Mouse (Mus musculus) forebrain, embryonic 10.5 days (tissue): ENCODE results near the gene Ninl. TPM values are rescaled to one million over a fixed set of nuclear protein-coding genes. Genes with fewer than 3 reads are reported as not detected.
A peak's percentile ranks its signal among the peaks of the same experiment; 100 is the strongest.

Source experiments
- DNase-seq: peaks from one replicate; pipeline ENCODE4 v3.0.0-alpha.2; 2017; ENCODE audit warnings: low spot score; ENCODE audit errors: extremely low spot score
- H3K27ac ChIP-seq: fragments of 300-500 bp; sonication (generic); 2 replicates; pipeline ENCODE4 v1.5.1; 2016; ENCODE audit warnings: mild to moderate bottlenecking
- H3K27me3 ChIP-seq: fragments of 300-500 bp; sonication (generic); 2 replicates; pipeline ENCODE4 v1.6.1; 2016; ENCODE audit warnings: mild to moderate bottlenecking; ENCODE audit not compliant: poor library complexity, severe bottlenecking
- H3K36me3 ChIP-seq: fragments of 300-500 bp; sonication (generic); replicated peaks from 2 replicates; pipeline ENCODE4 v1.6.1; 2016; ENCODE audit warnings: mild to moderate bottlenecking, moderate library complexity
- H3K4me1 ChIP-seq: fragments of 300-500 bp; sonication (generic); 2 replicates; pipeline ENCODE4 v1.6.1; 2016
- H3K4me3 ChIP-seq: fragments of 300-500 bp; sonication (generic); 2 replicates; pipeline ENCODE4 v1.5.1; 2016; ENCODE audit warnings: mild to moderate bottlenecking, moderate library complexity
- H3K9me3 ChIP-seq: fragments of 300-500 bp; sonication (generic); 2 replicates; pipeline ENCODE4 v1.6.1; 2016; ENCODE audit warnings: mild to moderate bottlenecking, moderate library complexity
- WGBS: fragments of 180-500 bp; shearing (Covaris S2); methylation state at CpG from one replicate; pipeline ENCODE4 v1.1.7; 2016; 5-methylcytosine and 5-hydroxymethylcytosine counted together
- polyA plus RNA-seq: library from polyadenylated mRNA; unstranded; fragments of >200 nt; fragmentation: Nextera tagmentation; extraction: Ambion mirVana; gene quantifications from 2 replicates; pipeline ENCODE4 v1.2.1, GENCODE M21; 2016

Ninl gene
- polyA plus RNA-seq, 1 experiment from 2014 or later, result 28.5 TPM

DNA sequence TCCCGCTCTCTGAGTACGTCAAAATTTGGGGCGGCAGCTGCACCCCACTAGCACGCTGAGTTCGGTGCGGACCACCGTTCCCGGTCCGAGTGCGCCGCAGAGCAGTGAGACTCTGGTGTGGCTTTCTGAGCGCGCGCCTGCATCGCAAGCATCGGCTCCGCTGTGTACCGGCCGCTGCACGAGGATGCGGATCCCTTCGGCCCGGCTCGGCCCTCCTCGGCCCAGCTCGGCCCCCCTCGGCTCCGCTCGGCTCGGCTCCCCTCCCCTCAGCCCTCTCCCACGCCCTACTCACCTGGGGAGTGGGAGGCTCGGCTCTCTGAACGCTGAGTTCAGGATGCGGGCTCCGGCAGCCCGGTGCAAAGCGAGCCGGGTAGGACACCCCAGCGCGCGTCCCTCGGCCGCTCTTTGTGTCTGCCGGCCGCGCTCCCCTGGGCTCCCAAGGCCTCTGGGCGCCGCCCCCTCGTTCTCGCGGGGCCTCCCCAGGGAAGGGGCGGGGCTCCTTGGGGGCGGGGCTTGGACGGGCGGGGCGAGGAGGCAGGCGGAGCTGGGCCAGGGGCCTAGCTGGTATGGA lies 30.2 kb downstream of the Ninl start:
- H3K27me3 ChIP-seq, result no peaks in the 10 kb centered on the region
- peaks cover 33% of the 10 kb centered on the region for H3K4me1 ChIP-seq
- H3K36me3 ChIP-seq, result no peaks in the 10 kb centered on the region
- peak overlapping the region; percentile 74 for H3K4me3 ChIP-seq
- under 1% methylated on average over 57 of the region's 57 CpGs for WGBS
- H3K9me3 ChIP-seq, result no peaks in the 10 kb centered on the region
- peak; percentile 85 for DNase-seq
- peak overlapping the region; percentile 94 for H3K27ac ChIP-seq

- Histone ChIP-seq H3K9me3 (no peaks in the 10 kb centered on the region), H3K27ac (peak overlapping the region; percentile 94)
- under 1% methylated on average over 21 of the region's 21 CpGs for WGBS
These were observed 30.7 kb downstream of the Ninl start for GRCm38 (mm10) chr2:151008517-151008932.

DNA sequence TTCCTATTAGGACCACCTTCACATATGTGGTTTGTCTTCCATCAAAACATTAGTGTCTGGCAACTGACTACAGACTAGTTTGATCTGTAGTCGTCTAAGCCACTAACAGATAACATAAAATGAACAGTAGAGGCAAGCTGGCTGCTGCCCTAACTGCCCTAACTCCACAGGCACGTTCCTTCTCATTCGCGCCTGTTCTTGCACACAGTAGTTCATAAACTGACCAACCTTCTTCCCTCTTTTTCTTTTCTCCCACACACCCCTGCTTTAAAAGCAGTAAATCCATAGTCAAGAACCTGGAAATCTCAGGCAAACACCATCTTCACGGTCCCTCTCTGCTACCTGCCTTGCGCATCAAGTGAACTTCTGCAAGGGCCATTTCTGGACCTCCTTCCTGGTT lies 31.2 kb downstream of the Ninl start:
- WGBS, result 54% methylated on average over 6 of the region's 6 CpGs
- Histone ChIP-seq H3K4me3 (peak overlapping the region; percentile 74), H3K9me3 (no peaks in the 10 kb centered on the region), H3K27me3 (no peaks in the 10 kb centered on the region), H3K36me3 (no peaks in the 10 kb centered on the region), H3K4me1 (peaks cover 33% of the 10 kb centered on the region), H3K27ac (peak overlapping the region; percentile 94)
- DNase-seq, result no peak

More at GRCm38 (mm10) chr2:151008517-151008932, 30.7 kb downstream of the Ninl start:
- Histone ChIP-seq H3K4me3 (peak overlapping the region; percentile 74), H3K27me3 (no peaks in the 10 kb centered on the region), H3K36me3 (no peaks in the 10 kb centered on the region), H3K4me1 (peaks cover 33% of the 10 kb centered on the region)
- no peak for DNase-seq

DNA sequence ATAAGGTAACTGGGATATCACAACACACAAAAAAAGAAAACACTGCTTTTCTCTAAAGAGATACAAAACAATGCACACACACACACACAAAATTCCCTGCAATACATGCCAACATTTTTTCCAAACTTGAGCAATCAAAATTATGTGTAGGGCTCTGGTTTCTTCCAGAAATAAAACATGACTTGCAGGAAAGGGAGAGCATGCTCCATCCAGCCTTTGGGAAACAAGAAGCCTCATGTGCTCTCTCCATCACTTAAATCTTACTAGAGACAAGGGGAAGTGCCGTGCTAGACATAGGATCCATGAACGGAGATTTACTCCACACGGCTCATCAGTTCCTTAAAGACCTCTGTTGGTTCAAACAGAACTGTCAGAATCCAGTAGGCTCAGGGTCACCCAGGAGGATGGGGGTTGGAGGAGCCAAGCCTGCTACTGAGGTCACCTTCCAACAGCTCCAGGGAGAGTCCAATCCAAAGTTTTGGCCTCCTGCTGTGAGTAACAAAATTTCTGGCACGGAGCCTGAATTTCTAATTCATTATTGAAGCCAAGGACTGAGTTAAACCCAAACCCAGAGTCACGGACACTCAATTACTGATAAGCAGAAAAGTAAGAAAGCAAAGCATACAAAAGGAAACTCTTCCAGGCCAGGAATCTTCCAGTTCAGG lies 32.8 kb downstream of the Ninl start:
- Histone ChIP-seq H3K4me1 (peaks cover 33% of the 10 kb centered on the region), H3K36me3 (no peaks in the 10 kb centered on the region), H3K4me3 (no peak overlapping the region), H3K27ac (no peak overlapping the region), H3K9me3 (no peaks in the 10 kb centered on the region), H3K27me3 (no peaks in the 10 kb centered on the region)
- 82% methylated on average over 5 of the region's 5 CpGs for WGBS
- no peak for DNase-seq

DNA sequence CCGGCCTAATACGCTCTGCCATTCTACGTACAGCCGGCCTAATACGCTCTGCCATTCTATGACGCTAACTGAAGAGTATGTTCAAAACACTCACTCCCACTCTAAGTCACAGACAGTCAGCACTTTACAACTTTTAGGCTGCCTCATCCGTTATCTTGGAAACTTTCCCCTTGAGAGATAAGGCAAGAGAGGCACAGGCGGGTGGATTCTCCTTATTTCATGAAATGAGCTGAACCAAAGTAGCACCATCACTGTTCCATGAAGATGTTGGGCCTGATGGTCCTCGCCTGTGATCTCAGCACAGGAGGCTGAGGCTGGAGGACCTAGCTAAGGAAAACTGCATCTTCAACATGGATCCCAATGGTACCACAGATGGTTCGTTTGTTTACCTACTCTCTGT lies 34.8 kb downstream of the Ninl start:
- Histone ChIP-seq H3K27ac (no peak overlapping the region), H3K36me3 (no peaks in the 10 kb centered on the region), H3K9me3 (no peaks in the 10 kb centered on the region), H3K4me1 (peaks cover 36% of the 10 kb centered on the region), H3K4me3 (no peak overlapping the region), H3K27me3 (no peaks in the 10 kb centered on the region)
- DNase-seq, result no peak
- 92% methylated on average over 10 of the region's 10 CpGs for WGBS

- no peak for DNase-seq
These were observed 35.4 kb downstream of the Ninl start for GRCm38 (mm10) chr2:151003796-151004195.

GRCm38 (mm10) chr2:151001619-151002175 lies 37.5 kb downstream of the Ninl start:
- Histone ChIP-seq H3K4me3 (no peak overlapping the region), H3K36me3 (peaks cover 10% of the 10 kb centered on the region), H3K27me3 (no peaks in the 10 kb centered on the region), H3K4me1 (peaks cover 37% of the 10 kb centered on the region), H3K27ac (no peak overlapping the region), H3K9me3 (no peaks in the 10 kb centered on the region)
- no peak for DNase-seq
- 82% methylated on average over 5 of the region's 5 CpGs for WGBS

More at GRCm38 (mm10) chr2:151003796-151004195, 35.4 kb downstream of the Ninl start:
- Histone ChIP-seq H3K4me3 (no peak overlapping the region), H3K4me1 (peaks cover 38% of the 10 kb centered on the region), H3K27ac (no peak overlapping the region), H3K36me3 (no peaks in the 10 kb centered on the region), H3K9me3 (no peaks in the 10 kb centered on the region), H3K27me3 (no peaks in the 10 kb centered on the region)
- 91% methylated on average over 6 of the region's 6 CpGs for WGBS

GRCm38 (mm10) chr2:151000402-151001178 lies 38.6 kb downstream of the Ninl start:
- Histone ChIP-seq H3K36me3 (peaks cover 10% of the 10 kb centered on the region), H3K4me1 (peaks cover 31% of the 10 kb centered on the region), H3K27ac (no peak overlapping the region), H3K27me3 (no peaks in the 10 kb centered on the region), H3K4me3 (no peak overlapping the region), H3K9me3 (no peaks in the 10 kb centered on the region)
- no peak for DNase-seq
- WGBS, result 57% methylated on average over 7 of the region's 7 CpGs

DNA sequence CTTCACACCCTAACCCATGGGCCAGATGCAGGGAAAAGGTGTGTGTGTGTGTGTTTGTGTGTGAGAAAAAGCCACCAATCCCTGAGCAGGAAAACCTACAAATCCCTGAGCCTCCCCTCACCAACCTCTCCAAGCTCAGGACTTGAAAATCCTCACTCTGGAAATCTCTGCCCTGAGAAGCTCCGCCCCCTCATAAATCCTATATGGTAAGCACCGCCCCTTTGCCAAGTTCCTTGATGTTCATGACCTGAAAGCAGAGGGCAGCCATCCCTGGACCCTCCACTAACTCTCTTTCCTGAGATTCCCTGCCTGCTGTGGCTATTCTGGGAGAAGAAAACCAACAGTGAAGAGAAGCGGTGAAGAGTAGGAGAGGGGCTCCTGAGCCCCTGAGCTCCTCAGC lies 40.2 kb downstream of the Ninl start:
- H3K27ac ChIP-seq, result 0 out of 2 replicates have a peak overlapping the region, but pooled peaks have one; percentile 48
- 66% methylated on average over 3 of the region's 3 CpGs for WGBS
- DNase-seq, result no peak

DNA sequence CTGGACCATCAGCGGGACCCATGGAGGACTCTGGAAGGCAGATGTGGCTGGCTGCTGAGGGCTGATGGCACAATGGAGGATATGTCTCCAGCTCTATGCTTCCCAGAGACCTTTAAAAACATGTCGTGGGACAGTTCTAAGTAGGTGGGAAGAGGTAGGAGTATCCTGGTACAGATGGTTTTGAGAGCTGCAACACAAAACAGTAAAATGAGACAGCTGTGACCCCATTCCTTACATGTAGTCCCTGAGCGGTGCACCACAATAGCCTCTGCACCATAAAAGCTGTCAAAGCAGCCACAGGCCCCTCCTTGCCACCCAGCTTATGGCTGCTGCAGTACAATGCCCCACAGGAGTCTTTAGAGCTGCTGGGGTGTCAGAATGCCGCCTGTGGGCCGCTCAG lies 41.6 kb downstream of the Ninl start:
- Histone ChIP-seq H3K27me3 (no peaks in the 10 kb centered on the region), H3K9me3 (no peaks in the 10 kb centered on the region), H3K4me3 (no peak overlapping the region), H3K36me3 (peaks cover 10% of the 10 kb centered on the region), H3K4me1 (peaks cover 31% of the 10 kb centered on the region), H3K27ac (peak overlapping the region; percentile 42)
- no peak for DNase-seq
- WGBS, result 62% methylated on average over 5 of the region's 5 CpGs

More for the DNA sequence above, 40.2 kb downstream of the Ninl start:
- Histone ChIP-seq H3K36me3 (peaks cover 10% of the 10 kb centered on the region), H3K4me3 (no peak overlapping the region), H3K9me3 (no peaks in the 10 kb centered on the region), H3K4me1 (peaks cover 31% of the 10 kb centered on the region), H3K27me3 (no peaks in the 10 kb centered on the region)

DNA sequence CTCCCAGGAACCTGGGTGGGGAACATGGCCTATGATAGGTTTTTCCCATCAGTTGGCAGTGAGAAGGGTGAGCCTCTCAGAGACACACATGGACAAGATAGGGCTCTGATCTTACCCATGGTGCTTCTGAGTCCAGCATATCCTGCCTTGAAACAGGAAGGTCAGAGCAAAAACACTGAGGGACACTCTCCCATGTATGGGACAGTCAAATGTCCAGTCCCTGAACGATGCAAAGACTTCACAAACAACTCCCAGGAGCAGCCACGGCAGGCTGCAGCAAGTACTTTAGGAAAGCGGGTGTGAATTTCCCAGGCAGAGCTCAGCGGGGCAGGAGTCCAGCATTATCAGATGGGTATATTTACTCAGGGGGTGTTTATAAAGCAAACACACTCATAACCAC lies 43.9 kb downstream of the Ninl start:
- 87% methylated on average over 4 of the region's 4 CpGs for WGBS
- DNase-seq, result no peak
- peaks cover 17% of the 10 kb centered on the region for H3K36me3 ChIP-seq

DNA sequence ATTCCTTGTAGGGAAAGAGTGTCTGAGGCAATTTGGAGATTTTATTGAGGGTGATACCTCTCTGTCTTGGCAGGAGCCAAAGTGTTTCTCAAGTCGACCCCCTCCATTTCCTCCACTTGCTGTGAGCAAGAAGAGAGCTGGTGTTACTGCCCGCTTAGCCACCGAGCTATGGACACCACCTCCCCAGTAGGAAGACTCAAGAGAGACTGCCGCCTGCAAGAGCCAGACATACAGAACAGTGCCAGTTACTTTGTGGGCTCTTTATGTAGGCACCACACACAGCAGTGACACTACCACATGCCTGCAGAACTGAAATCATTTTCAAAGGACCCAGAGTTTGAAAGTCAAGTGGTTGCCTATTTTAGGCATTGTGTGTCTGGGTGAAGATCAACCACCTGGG lies 48.1 kb downstream of the Ninl start:
- Histone ChIP-seq H3K27ac (no peak overlapping the region), H3K4me1 (no peaks in the 10 kb centered on the region), H3K36me3 (peaks cover 21% of the 10 kb centered on the region), H3K4me3 (no peak overlapping the region), H3K27me3 (no peaks in the 10 kb centered on the region), H3K9me3 (0 out of 2 replicates have a peak, but pooled peaks cover 9% of the 10 kb centered on the region)
- no peak for DNase-seq
- WGBS, result 92% methylated on average over 4 of the region's 4 CpGs

More for the DNA sequence above, 43.9 kb downstream of the Ninl start:
- Histone ChIP-seq H3K27ac (no peak overlapping the region), H3K4me3 (no peak overlapping the region), H3K4me1 (peaks cover 26% of the 10 kb centered on the region), H3K27me3 (no peaks in the 10 kb centered on the region), H3K9me3 (no peaks in the 10 kb centered on the region)
